Mouse (Mus musculus) E14TG2a.4 (cell line): ENCODE results near the gene Ubqln1.

Source experiments
- CTCF ChIP-seq: conservative IDR thresholded peaks from 2 replicates; pipeline ENCODE4 v1.5.1; 2014; ENCODE audit warnings: low read length
- NANOG ChIP-seq: IDR thresholded peaks from 2 replicates; pipeline ENCODE4 v1.6.1; 2014; ENCODE audit warnings: borderline replicate concordance, low read length, mixed read lengths
- POU5F1 ChIP-seq: IDR thresholded peaks from 2 replicates; pipeline ENCODE4 v1.6.1; 2014; ENCODE audit warnings: low read length, borderline replicate concordance

DNA sequence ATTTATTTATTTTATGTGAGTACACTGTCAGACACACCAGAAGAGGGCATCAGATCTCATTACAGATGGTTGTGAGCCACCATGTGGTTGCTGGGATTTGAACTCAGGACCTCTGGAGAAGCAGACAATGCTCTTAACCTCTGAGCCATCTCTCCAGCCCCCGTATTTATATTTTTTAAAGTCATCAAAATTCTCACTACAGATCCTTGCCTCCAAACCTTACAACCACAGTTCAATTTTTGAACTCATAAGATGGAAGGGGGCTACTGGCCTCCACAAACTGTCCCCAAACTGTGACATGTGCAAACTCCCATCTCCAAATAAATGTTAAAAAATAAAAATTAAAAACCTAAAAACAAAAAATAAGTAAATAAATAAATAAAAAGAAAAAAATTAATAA lies 67.7 kb downstream of the Ubqln1 start:
- TF ChIP-seq CTCF = no peak
- no peak for TF ChIP-seq NANOG
- TF ChIP-seq POU5F1 = no peak
